Mouse (Mus musculus): ENCODE data around the gene Muc3. TPM values are rescaled to one million over a fixed set of nuclear protein-coding genes. Genes with fewer than 3 reads are reported as not detected.

The Muc3 gene
- polyA plus RNA-seq, 1 experiment = not detected

- no peak overlapping the region for H3ac ChIP-seq (ENCODE audit: control insufficient read depth, insufficient read length)
- no peak for TF ChIP-seq MYOD1 (IDR thresholded peaks at IDR 0.05; ENCODE audit: control insufficient read depth in 1 of 3, insufficient read length in 2 of 3, low read depth in 2 of 3)
- TF ChIP-seq CEBPB (IDR thresholded peaks at IDR 0.05; ENCODE audit: insufficient read depth, poor library complexity, severe bottlenecking) = no peak
- no peak for TF ChIP-seq MYOG (IDR thresholded peaks at IDR 0.05; ENCODE audit: control insufficient read depth in 1 of 3, insufficient read depth in 1 of 3, insufficient read length in 2 of 3, low read depth in 2 of 3)
- TF ChIP-seq USF1 (IDR thresholded peaks at IDR 0.05; ENCODE audit: low read depth) = no peak
- no peak for TF ChIP-seq POLR2AphosphoS2 (IDR thresholded peaks at IDR 0.05; ENCODE audit: insufficient read length, low read depth)
- TF ChIP-seq E2F4 (IDR thresholded peaks at IDR 0.05; ENCODE audit: insufficient read depth) = no peak
- TF ChIP-seq TCF3 (IDR thresholded peaks at IDR 0.05; ENCODE audit: insufficient read length, low read depth) = no peak
- TF ChIP-seq SRF (IDR thresholded peaks at IDR 0.05; ENCODE audit: control insufficient read depth, insufficient read length, low read depth) = no peak
- TF ChIP-seq REST (IDR thresholded peaks at IDR 0.05; ENCODE audit: insufficient read depth, insufficient read length) = no peak
- TF ChIP-seq MAX (IDR thresholded peaks at IDR 0.05; ENCODE audit: low read depth) = no peak
- TF ChIP-seq POLR2A (IDR thresholded peaks at IDR 0.05; ENCODE audit: insufficient read length, low read depth) = no peak
- no peak for TF ChIP-seq TCF12 (IDR thresholded peaks at IDR 0.05; ENCODE audit: insufficient read depth, poor library complexity, severe bottlenecking)
- no peaks in the 10 kb centered on the region for H3K79me2 ChIP-seq (ENCODE audit: control insufficient read depth, insufficient read depth)
- no peaks in the 10 kb centered on the region for H3K27me3 ChIP-seq (ENCODE audit: control insufficient read depth, insufficient read depth, insufficient read length)
- no peak overlapping the region for H3K4me3 ChIP-seq
- H3K36me3 ChIP-seq (ENCODE audit: control insufficient read depth, insufficient read depth) = no peaks in the 10 kb centered on the region
- H3K4me2 ChIP-seq (ENCODE audit: low read depth) = no peak overlapping the region
These were observed 58.3 kb downstream of the Muc3 start for GRCm38 (mm10) chr5:137090870-137091269.

GRCm38 (mm10) chr5:137087410-137087809, 61.7 kb downstream of the Muc3 start:
- no peak overlapping the region for H3K4me3 ChIP-seq
- no peak overlapping the region for H3K4me2 ChIP-seq (ENCODE audit: low read depth)
- no peaks in the 10 kb centered on the region for H3K36me3 ChIP-seq (ENCODE audit: control insufficient read depth, insufficient read depth)
- no peaks in the 10 kb centered on the region for H3K79me2 ChIP-seq (ENCODE audit: control insufficient read depth, insufficient read depth)
- TF ChIP-seq TCF3 (IDR thresholded peaks at IDR 0.05; ENCODE audit: insufficient read length, low read depth) = no peak
- TF ChIP-seq E2F4 (IDR thresholded peaks at IDR 0.05; ENCODE audit: insufficient read depth) = no peak
- H3ac ChIP-seq (ENCODE audit: control insufficient read depth, insufficient read length) = no peak overlapping the region
- H3K27me3 ChIP-seq (ENCODE audit: control insufficient read depth, insufficient read depth, insufficient read length) = no peaks in the 10 kb centered on the region

- Histone ChIP-seq H3K79me2 (ENCODE audit: control insufficient read depth, insufficient read depth) (no peaks in the 10 kb centered on the region), H3K4me3 (no peak overlapping the region), H3K4me2 (ENCODE audit: low read depth) (no peak overlapping the region), H3K27me3 (ENCODE audit: control insufficient read depth, insufficient read depth, insufficient read length) (no peaks in the 10 kb centered on the region), H3ac (ENCODE audit: control insufficient read depth, insufficient read length) (no peak overlapping the region), H3K36me3 (ENCODE audit: control insufficient read depth, insufficient read depth) (no peaks in the 10 kb centered on the region)
- TF ChIP-seq REST (IDR thresholded peaks at IDR 0.05; ENCODE audit: insufficient read depth, insufficient read length) (no peak), POLR2AphosphoS2 (IDR thresholded peaks at IDR 0.05; ENCODE audit: insufficient read length, low read depth) (no peak), CEBPB (IDR thresholded peaks at IDR 0.05; ENCODE audit: insufficient read depth, poor library complexity, severe bottlenecking) (no peak), MAX (IDR thresholded peaks at IDR 0.05; ENCODE audit: low read depth) (no peak), TCF3 (IDR thresholded peaks at IDR 0.05; ENCODE audit: insufficient read length, low read depth) (no peak), MYOD1 (IDR thresholded peaks at IDR 0.05; ENCODE audit: control insufficient read depth in 1 of 3, insufficient read length in 2 of 3, low read depth in 2 of 3) (no peak), USF1 (IDR thresholded peaks at IDR 0.05; ENCODE audit: low read depth) (no peak), E2F4 (IDR thresholded peaks at IDR 0.05; ENCODE audit: insufficient read depth) (no peak), TCF12 (IDR thresholded peaks at IDR 0.05; ENCODE audit: insufficient read depth, poor library complexity, severe bottlenecking) (no peak), POLR2A (IDR thresholded peaks at IDR 0.05; ENCODE audit: insufficient read length, low read depth) (no peak)
These were observed 63.4 kb downstream of the Muc3 start for GRCm38 (mm10) chr5:137085731-137086130.

- Histone ChIP-seq H3ac (ENCODE audit: control insufficient read depth, insufficient read length) (no peak overlapping the region), H3K27me3 (ENCODE audit: control insufficient read depth, insufficient read depth, insufficient read length) (no peaks in the 10 kb centered on the region), H3K4me3 (no peak overlapping the region), H3K79me2 (ENCODE audit: control insufficient read depth, insufficient read depth) (no peaks in the 10 kb centered on the region), H3K36me3 (ENCODE audit: control insufficient read depth, insufficient read depth) (no peaks in the 10 kb centered on the region), H3K4me2 (ENCODE audit: low read depth) (no peak overlapping the region)
- TF ChIP-seq REST (IDR thresholded peaks at IDR 0.05; ENCODE audit: insufficient read depth, insufficient read length) = no peak
These were observed 64.1 kb downstream of the Muc3 start for GRCm38 (mm10) chr5:137085021-137085420.

Other genes with a start within 250 kb of the Muc3 start
- 19.6 TPM for gene Ift22, start 241.2 kb downstream of the Muc3 start, polyA plus RNA-seq (2012; fragmentation: generic; extraction: Trizol)
- gene Fis1, start 196.0 kb downstream of the Muc3 start, polyA plus RNA-seq (2012; fragmentation: generic; extraction: Trizol) = 283 TPM
- 0.23 TPM for gene Cldn15, start 182.7 kb downstream of the Muc3 start, polyA plus RNA-seq (2012; fragmentation: generic; extraction: Trizol)
- 124 TPM for gene Plod3, start 162.3 kb downstream of the Muc3 start, polyA plus RNA-seq (2012; fragmentation: generic; extraction: Trizol)
- 97.7 TPM for gene Znhit1, start 161.3 kb downstream of the Muc3 start, polyA plus RNA-seq (2012; fragmentation: generic; extraction: Trizol)
- 0.04 TPM for gene Vgf, start 122.9 kb downstream of the Muc3 start, polyA plus RNA-seq (2012; fragmentation: generic; extraction: Trizol)
- gene Ap1s1, start 103.2 kb downstream of the Muc3 start, polyA plus RNA-seq (2012; fragmentation: generic; extraction: Trizol) = 172 TPM
- gene Serpine1, start 77.1 kb downstream of the Muc3 start, polyA plus RNA-seq (2012; fragmentation: generic; extraction: Trizol) = 17.6 TPM
- 5.9 TPM for gene Trim56, start 33.1 kb downstream of the Muc3 start, polyA plus RNA-seq (2012; fragmentation: generic; extraction: Trizol)
- not detected for gene Muc3a, start 63.1 kb upstream of the Muc3 start, polyA plus RNA-seq (2012; fragmentation: generic; extraction: Trizol)
- 10.9 TPM for gene Ache, start 138.2 kb upstream of the Muc3 start, polyA plus RNA-seq (2012; fragmentation: generic; extraction: Trizol)
- 9.0 TPM for gene Ufsp1, start 145.3 kb upstream of the Muc3 start, polyA plus RNA-seq (2012; fragmentation: generic; extraction: Trizol)
- 59.0 TPM for gene Srrt, start 158.4 kb upstream of the Muc3 start, polyA plus RNA-seq (2012; fragmentation: generic; extraction: Trizol)
- gene Trip6, start 165.1 kb upstream of the Muc3 start, polyA plus RNA-seq (2012; fragmentation: generic; extraction: Trizol) = 46.2 TPM
- 7.9 TPM for gene Slc12a9, start 184.3 kb upstream of the Muc3 start, polyA plus RNA-seq (2012; fragmentation: generic; extraction: Trizol)
- gene Ephb4, start 200.8 kb upstream of the Muc3 start, polyA plus RNA-seq (2012; fragmentation: generic; extraction: Trizol) = 17.8 TPM